Mouse (Mus musculus) urinary bladder, adult 2 months (tissue): ENCODE measurements around the gene Slc43a1. TPM values are rescaled to one million over a fixed set of nuclear protein-coding genes. Genes with fewer than 3 reads are reported as not detected.
"Not testable (repeated sequence)": the region's sequence is repeated elsewhere in the genome, so short reads cannot be mapped to it uniquely, and the experiment has no call there.

Source experiments
- DNase-seq: peaks from one replicate; pipeline ENCODE4 v3.0.0; 2022; ENCODE audit warnings: low spot score
- polyA plus RNA-seq: library from polyadenylated mRNA; depleted of rRNA; stranded (reverse); fragments of >200 nt; gene quantifications from 2 replicates; pipeline ENCODE4 v1.2.3, GENCODE M21; 2012; rRNA removed

Gene Slc43a1
- polyA plus RNA-seq = 11.4 and 12.6 TPM in 2 replicates

DNA sequence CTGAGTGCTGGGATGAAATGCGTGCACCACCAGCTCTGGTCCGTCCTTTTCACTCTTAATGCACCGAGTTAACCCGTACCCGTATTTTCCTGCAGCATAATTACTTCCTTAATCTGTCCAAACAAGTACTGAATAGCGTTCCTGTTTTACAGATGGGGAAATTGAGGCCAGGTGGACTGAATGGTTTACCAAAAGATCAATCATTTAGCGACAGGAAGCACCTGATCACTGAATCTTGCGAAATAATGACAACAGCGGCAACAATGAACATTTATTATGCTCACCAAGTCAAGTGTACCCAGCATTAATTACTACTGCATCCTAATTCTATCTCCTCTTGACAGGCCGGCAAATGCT lies at the start of gene Slc43a1:
Slc43a1 (plus strand) TSS at position 258 of the 357 bp plus-strand sequence.
- no peak for DNase-seq

DNA sequence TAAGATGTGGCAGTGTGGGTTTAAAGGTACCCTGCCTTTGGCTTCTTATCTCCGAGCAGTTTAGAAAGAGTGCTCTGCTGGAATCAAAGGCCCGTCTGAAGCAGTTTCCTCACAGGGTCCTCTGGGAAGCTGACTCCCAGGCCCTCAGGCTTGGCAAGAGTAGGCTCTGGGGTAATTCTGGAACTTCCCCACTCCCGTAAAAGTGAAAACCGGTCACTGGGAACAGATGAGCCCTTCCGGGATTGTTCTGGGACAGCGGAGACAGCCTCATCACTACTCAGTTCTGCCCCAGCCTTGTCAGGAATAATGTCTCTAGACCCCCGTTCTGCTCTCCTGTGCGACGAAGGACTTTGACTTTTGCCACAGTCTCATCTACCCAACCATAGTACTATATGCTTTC lies 48.2 kb upstream of the Slc43a1 start:
- no peak for DNase-seq

DNA sequence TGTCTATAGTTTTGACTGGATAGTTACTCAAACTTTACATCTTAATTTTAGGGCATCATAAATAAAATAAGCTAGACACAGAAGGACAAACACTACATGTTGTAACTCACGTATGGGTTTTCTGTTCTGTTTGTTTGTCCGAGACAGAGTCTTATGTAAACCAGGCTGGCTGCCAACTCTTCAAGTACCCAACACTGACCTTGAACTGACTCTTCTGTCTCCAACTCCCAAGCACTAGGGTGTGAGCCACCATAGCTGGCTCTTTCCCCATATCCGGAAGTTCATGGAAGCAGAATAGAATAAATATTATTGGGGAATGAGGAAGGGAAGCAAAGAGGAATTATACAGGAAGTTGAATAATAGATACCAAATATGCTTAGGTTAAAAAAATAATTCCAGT lies 46.1 kb upstream of the Slc43a1 start:
- no peak for DNase-seq

DNA sequence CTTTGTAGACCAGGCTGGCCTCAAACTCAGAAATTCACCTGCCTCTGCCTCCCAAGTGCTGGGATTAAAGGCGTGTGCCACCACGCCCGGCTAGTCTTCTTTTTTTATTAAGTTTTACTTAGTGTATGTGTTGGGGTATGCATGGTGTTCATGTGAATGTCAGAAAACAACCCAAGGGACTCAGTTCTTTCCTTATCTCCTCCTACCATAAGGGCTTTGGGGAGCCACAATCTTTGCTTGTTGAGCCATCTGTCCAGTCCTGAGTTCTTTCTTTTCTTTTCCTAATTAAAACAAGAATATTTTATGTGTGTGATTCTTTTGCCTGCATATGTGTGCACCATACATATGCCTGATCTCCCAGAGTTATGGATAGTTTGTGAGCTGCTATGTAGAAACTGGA lies 45.5 kb upstream of the Slc43a1 start:
- no peak for DNase-seq

DNA sequence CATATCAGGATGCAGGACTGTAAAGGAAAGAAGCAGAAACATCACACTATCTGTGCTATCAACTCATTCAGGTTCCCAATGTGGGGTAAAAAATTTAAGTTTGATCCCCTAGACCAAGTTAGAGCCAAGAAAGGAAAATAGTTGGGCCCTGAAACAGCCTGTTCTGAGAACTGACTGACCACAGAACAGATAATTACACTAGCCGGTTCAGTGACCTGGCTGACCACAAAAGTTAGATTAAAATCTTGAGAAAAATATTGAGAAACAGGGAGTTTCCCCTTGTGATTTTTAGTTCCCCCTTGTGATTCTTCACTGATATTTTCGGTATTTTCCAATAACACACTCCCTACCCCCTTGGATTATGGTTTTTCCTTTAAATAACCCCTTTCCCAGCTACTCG lies 44.8 kb upstream of the Slc43a1 start:
- DNase-seq = no peak

DNA sequence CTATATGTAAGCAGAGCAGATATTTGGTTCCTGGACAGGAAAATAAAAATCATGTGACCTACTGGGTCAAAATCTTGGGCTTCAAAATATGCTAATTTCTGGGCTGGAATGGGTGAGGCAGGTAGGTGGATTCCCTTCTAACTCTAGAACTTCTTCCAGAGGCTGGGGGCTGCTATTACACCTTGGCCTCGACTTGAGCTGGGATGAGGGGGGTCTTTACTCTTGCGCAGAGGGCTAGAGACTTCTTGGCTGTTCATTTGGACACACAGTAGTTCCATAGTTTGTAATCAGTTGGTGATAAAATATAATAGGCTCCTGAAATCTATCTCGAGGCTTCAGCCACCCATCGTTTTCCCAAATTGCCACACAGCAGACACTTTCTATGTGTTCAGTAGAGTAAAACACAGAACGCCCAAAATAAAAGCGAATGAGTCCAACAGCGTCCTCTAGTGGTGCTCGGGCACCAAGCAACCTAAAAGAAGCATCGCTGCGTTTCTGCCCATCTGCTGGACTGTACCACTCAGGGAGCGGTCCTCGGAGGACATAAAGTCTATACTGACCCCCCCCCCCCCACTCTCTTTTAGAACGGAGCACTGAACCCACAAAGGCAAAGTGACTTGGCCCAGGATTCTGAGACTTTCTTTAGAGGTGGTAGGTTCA lies 40.7 kb upstream of the Slc43a1 start:
- peak; percentile 33 for DNase-seq

DNA sequence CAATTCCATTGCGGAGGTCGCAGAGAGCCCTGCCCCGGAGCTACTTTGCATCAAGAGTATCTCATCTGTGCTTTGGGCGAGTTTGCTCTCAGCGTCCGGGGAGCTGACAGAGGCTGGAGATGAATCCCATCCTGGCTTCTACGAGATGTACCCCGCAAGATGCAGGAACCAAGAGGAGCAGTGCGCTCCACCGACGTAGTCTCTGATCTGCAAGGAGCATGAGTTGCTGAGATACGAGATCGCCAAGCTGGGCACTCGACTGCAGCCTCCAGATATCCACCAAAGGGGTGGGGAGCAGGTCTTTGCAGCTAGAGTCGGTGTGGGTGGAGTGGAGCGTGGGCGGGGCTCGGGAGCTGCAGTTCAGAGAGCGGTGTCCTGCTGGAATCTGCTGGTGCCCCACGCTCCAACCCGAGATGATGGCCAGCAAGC lies 40.1 kb upstream of the Slc43a1 start, which contains the start of gene Ube2l6:
Ube2l6 (plus strand) TSS at position 336 of the 429 bp plus-strand sequence.
- DNase-seq = peak; percentile 39

DNA sequence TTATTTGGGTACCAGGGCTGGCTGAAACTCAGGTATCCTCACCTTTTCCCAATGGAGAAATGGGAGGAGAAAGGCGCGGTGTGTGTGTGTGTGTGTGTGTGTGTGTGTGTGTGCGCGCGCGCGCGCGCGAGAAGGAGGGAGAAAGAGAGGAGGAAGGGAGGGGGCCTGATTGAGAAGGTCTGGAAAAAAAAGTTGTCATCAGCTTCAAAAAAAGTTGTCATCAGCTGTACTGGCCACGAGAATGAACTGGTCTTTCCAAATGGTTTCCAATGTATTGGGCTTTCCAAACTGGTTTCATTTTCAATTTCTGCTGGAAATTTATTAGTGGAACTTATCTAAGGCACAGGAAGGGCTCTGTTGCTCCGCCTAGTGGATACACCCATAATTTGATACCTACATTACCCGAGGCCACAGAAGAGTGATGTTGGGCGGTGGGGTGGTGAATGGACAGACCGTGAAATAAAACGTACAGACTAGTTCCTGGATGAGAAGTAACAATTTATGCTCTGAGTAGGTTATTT lies 39.5 kb upstream of the Slc43a1 start:
- no peak for DNase-seq

DNA sequence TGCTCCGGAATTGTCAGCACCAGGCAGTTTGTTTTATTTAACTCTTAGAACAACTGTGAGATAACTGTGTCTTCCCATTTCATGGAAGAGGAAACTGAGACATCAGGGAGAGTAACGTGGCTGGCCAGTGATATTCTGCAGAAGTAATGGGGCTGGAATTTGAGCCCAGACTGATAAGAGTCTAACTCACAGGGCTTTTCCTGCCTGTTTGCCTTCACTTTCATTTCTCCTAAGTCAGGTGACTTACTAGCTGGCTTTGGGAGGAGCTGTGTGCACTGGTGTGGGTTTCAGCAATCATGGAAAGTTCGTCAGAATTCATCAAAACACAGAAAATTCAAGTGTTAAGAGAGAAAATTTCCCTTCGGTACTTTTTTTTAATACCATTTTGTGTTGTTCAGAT lies 38.3 kb upstream of the Slc43a1 start:
- DNase-seq = no peak

DNA sequence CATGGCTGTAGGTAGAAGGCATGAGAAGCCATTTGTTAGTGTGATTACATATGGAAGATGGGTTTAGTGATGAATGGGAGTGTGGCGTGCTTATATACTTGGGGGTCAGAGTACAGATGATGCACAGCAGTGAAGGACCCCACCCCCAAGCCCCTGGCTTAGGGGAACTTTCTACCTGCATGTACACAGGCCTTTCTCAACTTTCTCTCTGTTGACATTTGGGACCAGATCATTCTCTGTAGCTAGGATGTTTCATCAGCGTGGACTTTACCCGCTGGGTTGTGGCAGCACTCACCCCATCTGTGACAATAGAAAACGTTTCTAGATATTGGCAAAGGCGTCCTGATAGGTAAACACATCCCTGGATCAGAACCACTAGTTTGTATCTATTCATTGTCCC lies 37.4 kb upstream of the Slc43a1 start:
- not testable (repeated sequence) for DNase-seq

DNA sequence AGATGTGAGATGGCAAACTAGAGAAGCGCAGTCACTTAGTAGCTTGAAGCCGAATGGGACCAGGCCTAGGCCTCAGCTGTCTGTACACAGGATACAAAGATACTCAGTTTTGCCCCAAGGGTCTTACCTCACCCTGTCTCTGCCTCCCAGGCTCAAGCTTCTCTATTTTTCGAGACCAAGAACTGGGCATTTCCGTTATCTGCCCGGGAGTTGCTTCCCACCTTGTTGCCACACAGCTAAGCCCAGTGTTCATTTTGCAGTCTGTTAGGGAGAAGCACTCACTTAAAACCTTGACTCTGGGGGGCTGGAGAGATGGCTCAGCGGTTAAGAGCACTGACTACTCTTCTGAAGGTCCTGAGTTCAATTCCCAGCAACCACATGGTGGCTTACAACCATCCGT lies 34.7 kb upstream of the Slc43a1 start:
- no peak for DNase-seq

DNA sequence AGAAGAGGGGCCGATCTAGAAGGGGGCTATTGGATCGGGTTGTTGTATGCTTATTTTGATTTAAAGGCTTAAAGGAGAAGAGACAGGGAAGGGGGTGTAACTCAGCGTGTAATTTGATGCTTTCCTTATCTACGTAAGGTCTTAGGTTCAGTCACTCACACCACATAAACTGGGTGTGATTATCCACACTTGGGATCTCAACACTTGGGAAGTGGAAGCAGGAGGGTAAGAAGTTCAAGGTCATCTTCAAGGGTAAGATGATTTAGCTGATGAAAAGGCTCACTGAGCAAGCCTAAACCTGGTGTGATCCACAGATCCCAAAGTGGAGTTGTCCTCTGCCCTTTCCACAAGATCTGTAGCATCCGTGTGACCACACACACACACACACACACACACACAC lies 32.1 kb upstream of the Slc43a1 start:
- DNase-seq = no peak

DNA sequence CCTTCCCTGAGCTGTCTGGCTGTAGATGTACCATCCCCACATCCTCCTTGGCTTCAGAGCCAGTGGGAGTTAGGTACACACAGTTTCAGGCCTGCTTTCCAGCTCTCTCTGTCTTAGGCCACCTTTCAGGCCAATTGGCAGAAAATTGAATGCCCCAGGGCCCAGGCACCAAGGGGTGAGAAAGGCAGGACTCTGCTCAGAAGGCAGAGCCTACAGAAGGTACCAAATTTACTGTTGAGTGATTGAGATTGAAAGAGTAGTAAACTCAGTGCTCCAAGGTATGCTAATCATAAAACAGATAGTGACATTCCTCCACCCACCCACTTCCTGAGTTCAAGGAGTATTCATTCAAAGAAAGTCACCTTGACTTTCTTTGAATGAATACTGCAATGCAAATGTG lies 29.3 kb upstream of the Slc43a1 start:
- DNase-seq = no peak

DNA sequence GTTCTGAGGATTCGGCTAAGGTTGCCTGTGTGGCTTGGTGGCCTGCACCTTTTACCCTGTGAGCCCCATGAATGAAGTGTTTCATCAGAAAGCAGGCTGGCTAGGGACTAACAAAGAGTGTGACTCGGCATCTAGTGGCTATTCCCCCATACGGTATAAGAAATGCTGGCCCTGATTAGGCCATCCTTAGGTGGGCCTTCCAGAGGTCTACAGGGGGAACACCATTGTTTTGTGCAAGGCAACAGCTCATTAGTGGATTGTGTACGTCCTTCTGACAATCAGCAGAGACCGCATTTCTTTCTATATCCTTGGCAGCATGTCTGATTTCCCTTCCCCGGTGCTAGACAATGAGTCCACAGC lies 28.1 kb upstream of the Slc43a1 start:
- no peak for DNase-seq

DNA sequence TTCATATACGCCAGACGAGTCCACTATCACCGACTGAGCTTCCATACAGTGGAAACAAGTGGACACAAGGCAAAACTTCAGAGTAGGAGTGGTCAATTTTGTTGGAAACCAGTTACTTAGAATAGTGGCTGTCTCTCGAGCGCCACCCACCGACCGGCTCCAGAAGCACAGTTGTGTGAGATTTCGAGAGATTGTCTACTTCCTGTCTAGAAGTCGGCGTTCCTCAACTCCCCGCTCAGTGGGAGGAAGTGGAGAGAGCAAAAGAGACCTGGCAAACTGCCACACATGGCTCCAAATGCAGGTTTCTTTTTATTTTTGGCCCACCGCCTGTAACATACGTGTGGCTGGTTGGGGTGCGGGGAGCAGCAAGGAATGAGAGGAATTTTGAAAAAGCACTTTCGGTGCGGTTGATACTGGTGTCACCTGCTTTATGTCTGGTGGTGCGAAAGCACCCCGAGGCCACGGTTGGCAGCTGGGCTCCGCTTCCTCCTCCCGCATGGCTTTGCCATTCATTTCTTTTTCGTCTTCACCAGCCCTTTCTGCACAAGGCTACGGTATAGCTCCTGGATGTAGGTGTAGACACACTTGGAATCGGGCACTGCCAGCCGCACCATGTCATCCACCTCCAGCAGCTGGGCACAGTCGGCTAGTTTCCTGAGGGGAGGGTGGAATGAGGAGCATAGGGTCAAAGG lies 27.6 kb upstream of the Slc43a1 start:
- DNase-seq = peak; percentile 43

DNA sequence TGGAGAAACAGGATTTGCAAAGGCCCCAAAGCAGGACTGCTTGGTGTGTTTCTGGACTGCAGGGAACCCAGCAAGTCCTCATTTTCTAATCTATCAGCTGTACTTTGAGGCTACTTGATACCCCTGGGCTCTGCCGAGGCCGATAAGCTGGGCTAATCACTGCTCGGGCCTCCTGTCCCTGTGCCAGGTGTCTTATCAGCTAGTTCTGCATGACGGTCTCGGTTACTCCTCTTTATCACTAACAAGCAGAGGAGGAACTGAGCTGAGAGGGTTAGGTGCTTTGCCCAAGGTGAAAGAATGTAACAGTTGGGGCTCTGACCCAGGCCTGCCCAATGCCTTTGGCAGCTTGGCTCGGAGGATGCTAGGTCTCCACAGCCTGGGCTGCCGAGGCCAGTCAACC lies 26.8 kb upstream of the Slc43a1 start:
- DNase-seq = no peak

DNA sequence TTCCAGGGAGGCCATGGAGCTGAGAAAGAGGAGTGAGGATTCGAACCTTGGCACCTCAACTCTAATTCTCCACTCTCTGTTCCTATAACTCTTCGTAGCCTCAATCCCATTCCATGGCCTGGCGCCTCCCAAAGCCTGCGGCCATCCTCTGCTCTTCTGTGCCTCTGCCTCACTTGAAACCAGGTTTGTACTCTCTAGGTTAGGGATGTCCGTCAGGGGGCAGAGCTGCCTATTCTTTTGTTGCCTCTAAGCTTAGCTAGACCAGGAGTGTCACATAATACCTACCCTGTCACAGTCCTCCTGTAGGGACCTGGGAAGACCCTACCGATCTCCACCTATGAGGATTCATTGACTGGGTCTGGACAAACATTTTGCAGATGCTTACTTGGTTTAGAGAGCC lies 26.0 kb upstream of the Slc43a1 start:
- DNase-seq = no peak

DNA sequence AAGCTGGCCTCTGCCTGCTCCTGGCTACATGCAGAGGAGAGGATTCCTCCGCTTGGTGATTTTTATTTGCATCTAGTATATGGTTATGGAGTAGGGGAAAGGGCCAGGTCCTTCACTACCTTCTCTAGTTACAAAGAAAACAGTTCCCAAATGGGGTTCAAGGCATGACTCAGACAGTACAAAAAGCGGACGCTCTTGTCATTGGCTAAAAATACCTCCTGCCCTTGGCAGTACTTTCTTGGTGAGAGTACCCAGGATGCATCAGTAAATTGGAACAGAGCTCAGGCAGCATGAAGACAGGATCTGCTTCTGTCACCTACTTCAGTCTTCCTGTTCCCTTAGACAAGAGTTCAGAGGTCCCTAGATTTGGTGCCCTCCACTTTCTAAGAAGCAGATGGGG lies 18.8 kb upstream of the Slc43a1 start:
- no peak for DNase-seq

DNA sequence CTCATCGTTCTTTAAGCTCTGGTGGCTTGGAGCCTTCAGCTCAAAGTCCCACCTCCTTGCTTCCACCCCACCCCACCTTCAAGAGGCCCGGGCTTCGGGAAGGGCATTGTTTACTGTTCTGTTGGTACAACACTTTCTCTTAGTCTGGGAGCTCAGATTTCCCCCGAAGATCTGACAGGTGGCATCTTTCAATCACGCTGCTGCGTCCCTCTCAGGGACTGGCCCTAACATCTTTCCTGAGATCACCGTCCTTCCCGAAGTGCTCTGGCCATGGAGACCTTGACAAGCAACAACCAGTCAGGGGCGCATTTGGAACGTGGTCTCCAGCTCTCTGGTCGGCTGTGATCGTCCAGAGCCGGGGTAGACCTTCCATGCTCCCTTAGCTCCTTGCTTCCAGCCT lies 16.1 kb upstream of the Slc43a1 start, which contains the start of gene Smtnl1:
Smtnl1 (minus strand) TSS at position 101 of the 400 bp plus-strand sequence.
- no peak for DNase-seq

DNA sequence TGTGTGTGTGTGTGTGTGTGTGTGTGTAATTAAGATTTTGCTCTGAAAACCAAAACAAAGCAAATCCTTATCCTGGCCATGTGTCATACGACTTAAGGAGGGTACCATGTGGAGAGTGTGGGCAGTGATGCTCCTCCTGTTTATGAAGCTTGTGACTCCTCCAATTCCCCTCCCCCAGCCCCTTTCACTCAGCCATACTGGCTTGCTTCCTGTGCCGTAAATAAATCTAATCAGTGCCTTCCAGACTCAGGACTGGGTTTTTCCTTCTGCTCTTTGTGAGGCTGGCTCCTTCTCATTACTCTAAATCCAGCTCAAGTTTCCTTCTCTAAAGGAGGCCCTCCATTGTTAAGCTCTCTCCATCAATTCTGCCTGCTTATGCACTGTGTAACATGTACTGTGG lies 15.4 kb upstream of the Slc43a1 start:
- no peak for DNase-seq

DNA sequence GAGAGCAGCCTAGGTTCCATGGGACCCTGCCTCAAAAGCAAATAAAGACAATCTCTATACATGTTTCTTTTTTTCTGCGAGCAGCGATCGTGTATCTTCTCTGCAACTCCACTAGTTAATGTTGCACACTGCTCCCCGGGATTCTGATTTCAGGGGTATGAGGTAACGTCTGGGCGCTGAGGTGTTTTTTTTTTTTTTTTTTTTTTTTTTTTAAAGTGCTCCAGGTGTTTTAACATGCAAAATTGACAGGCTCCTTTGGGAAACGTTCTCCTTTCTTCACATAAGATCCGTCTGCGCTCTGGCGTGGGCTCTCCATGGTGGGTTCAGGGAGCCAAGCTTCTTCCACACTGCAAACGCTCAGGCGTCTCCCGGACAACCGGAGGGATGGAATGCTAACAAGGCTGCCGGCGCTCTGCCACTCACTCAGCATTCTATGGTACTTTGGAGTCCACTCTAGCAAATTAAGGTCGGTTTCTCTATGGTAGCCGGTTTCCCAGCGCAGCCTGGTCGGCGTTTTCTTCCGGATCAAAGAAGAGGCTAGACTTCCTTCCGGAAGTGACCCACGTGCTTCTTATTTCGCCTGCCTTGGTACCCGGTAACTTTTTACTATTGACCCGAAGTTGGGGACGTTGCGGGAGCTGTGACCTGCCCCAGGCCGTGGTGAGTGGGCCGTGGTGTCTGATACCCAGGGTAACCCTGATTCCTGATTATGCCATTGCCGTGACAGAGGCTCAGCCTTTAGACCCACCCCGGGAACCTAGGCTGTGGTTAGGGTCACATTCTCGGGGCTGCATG lies 12.0 kb upstream of the Slc43a1 start, which contains the start of gene Timm10:
Timm10 (plus strand) TSS at position 510 of the 795 bp plus-strand sequence.
- peak; percentile 52 for DNase-seq

DNA sequence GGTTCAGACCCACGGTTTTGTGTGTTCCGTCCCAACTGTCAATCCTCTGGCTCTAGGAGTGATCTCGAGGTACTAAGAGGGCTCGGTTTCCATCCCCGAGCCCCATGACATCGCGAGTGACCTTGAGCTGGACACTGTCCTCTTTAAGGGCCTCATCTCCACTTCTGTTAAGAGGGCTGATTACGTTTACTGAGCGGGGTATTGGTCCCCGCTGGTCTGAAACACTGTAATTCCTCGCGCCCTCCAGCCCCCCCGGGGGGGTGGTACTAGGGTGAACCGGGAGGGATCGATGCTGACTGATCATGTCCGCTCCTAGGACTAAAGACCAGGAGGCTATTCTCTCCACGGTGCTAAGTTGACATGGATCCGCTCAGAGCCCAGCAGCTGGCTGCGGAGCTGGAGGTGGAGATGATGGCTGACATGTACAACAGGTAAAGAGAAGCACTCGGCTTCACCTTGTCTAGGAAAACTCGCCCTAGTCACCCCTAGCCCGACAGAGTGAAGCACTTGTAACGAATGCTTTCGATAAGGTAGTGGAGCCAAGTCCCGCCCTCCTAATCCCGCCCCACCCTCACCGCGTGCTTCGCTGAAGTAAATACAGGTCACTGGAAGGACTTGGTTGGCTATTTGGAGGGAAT lies 11.2 kb upstream of the Slc43a1 start:
- DNase-seq = no peak
